Mouse (Mus musculus) forebrain, embryonic 11.5 days (tissue): Measurements from ENCODE around the gene Lgr5. TPM values are rescaled to one million over a fixed set of nuclear protein-coding genes. Genes with fewer than 3 reads are reported as not detected.
A peak's percentile ranks its signal among the peaks of the same experiment; 100 is the strongest.

Experiments
- ATAC-seq: fragments of 200-750 bp; cut with Nextera tagmentation; replicated peaks from 2 replicates; pipeline ENCODE4 v1.8.0; 2017; ENCODE audit warnings: moderate TSS enrichment; ENCODE audit not compliant: low FRiP score
- DNase-seq: peaks from one replicate; pipeline ENCODE4 v3.0.0-alpha.2; 2017; ENCODE audit warnings: low spot score
- H3K27ac ChIP-seq: fragments of 300-500 bp; sonication (generic); 2 replicates; pipeline ENCODE4 v1.5.1; 2014; ENCODE audit warnings: low read depth, low read length
- H3K27me3 ChIP-seq: fragments of 300-500 bp; sonication (generic); 2 replicates; pipeline ENCODE4 v1.6.1; 2014; ENCODE audit warnings: mild to moderate bottlenecking, low read length, mixed read lengths; ENCODE audit not compliant: control insufficient read depth, insufficient read depth
- H3K36me3 ChIP-seq: fragments of 300-500 bp; sonication (generic); 2 replicates; pipeline ENCODE4 v1.6.1; 2014; ENCODE audit warnings: mild to moderate bottlenecking, low read length, moderate library complexity, mixed read lengths; ENCODE audit not compliant: control insufficient read depth, insufficient read depth
- H3K4me1 ChIP-seq: fragments of 300-500 bp; sonication (generic); replicated peaks from 2 replicates; pipeline ENCODE4 v1.6.1; 2014; ENCODE audit warnings: low read length, mixed read lengths; ENCODE audit not compliant: control insufficient read depth, insufficient read depth
- H3K4me2 ChIP-seq: fragments of 300-500 bp; sonication (generic); 2 replicates; pipeline ENCODE4 v1.6.1; 2014; ENCODE audit warnings: low read depth, mild to moderate bottlenecking, low read length, moderate library complexity, mixed read lengths; ENCODE audit not compliant: severe bottlenecking
- H3K4me3 ChIP-seq: fragments of 300-500 bp; sonication (generic); 2 replicates; pipeline ENCODE4 v1.5.1; 2014; ENCODE audit warnings: low read depth, low read length
- H3K9ac ChIP-seq: fragments of 300-500 bp; sonication (generic); 2 replicates; pipeline ENCODE4 v1.6.1; 2014; ENCODE audit warnings: low read length
- H3K9me3 ChIP-seq: fragments of 300-500 bp; sonication (generic); 2 replicates; pipeline ENCODE4 v1.6.1; 2016; ENCODE audit warnings: low read length, mixed read lengths; ENCODE audit not compliant: control insufficient read depth
- WGBS: fragments of 180-500 bp; shearing (Covaris S2); extraction: QIAGEN DNeasy Blood & Tissue Kit; methylation state at CpG from one replicate; pipeline ENCODE4 v1.1.7; 2014; 5-methylcytosine and 5-hydroxymethylcytosine counted together
- polyA plus RNA-seq: library from polyadenylated mRNA; unstranded; fragments of >200 nt; fragmentation: Nextera tagmentation; extraction: Ambion mirVana; gene quantifications from 2 replicates; pipeline ENCODE4 v1.2.1, GENCODE M21; 2014

Gene Lgr5
- polyA plus RNA-seq, 1 experiment from 2014 or later = 0.94 TPM

- Histone ChIP-seq H3K27me3 (peaks cover 26% of the 10 kb centered on the region), H3K4me2 (no peak overlapping the region), H3K4me1 (peaks cover 8% of the 10 kb centered on the region; the same call in 1 of the 2 replicates), H3K9me3 (no peaks in the 10 kb centered on the region), H3K27ac (no peak overlapping the region), H3K9ac (no peak overlapping the region), H3K4me3 (no peak overlapping the region), H3K36me3 (no peaks in the 10 kb centered on the region)
- WGBS = 58% methylated on average over 12 of the region's 12 CpGs
- ATAC-seq (peak; percentile 26; the same call in 1 of the 2 replicates), DNase-seq (no peak)
These were observed 26.3 kb downstream of the Lgr5 start for GRCm38 (mm10) chr10:115561136-115561880.

- Histone ChIP-seq H3K4me2 (no peak overlapping the region), H3K4me1 (peaks cover 8% of the 10 kb centered on the region; the same call in 1 of the 2 replicates), H3K36me3 (no peaks in the 10 kb centered on the region), H3K27me3 (peaks cover 20% of the 10 kb centered on the region), H3K27ac (no peak overlapping the region), H3K9me3 (no peaks in the 10 kb centered on the region), H3K9ac (no peak overlapping the region), H3K4me3 (no peak overlapping the region)
- DNase-seq (peak; percentile 61), ATAC-seq (peak; percentile 51; the same call in 1 of the 2 replicates)
- WGBS = 10% methylated on average over 12 of the region's 12 CpGs
These were observed 30.8 kb downstream of the Lgr5 start for GRCm38 (mm10) chr10:115556738-115557242.

GRCm38 (mm10) chr10:115555191-115555765 lies 32.3 kb downstream of the Lgr5 start:
- no peak for DNase-seq
- Histone ChIP-seq H3K9me3 (no peaks in the 10 kb centered on the region), H3K4me2 (no peak overlapping the region), H3K9ac (no peak overlapping the region), H3K36me3 (no peaks in the 10 kb centered on the region), H3K27me3 (peaks cover 9% of the 10 kb centered on the region), H3K27ac (no peak overlapping the region), H3K4me3 (no peak overlapping the region), H3K4me1 (peaks cover 6% of the 10 kb centered on the region; the same call in 1 of the 2 replicates)
- ATAC-seq = no peak
- WGBS = 58% methylated on average over 2 of the region's 2 CpGs

GRCm38 (mm10) chr10:115553352-115554113 lies 34.0 kb downstream of the Lgr5 start:
- H3K4me2 ChIP-seq = no peak overlapping the region
- no peak overlapping the region for H3K9ac ChIP-seq
- H3K9me3 ChIP-seq = no peaks in the 10 kb centered on the region
- H3K4me1 ChIP-seq = peaks cover 6% of the 10 kb centered on the region; the same call in 1 of the 2 replicates
- peaks cover 6% of the 10 kb centered on the region for H3K27me3 ChIP-seq
- H3K36me3 ChIP-seq = no peaks in the 10 kb centered on the region
- no peak overlapping the region for H3K27ac ChIP-seq
- no peak overlapping the region for H3K4me3 ChIP-seq
- WGBS = 65% methylated on average over 11 of the region's 11 CpGs
- ATAC-seq (0 out of 2 replicates have a peak, but pooled peaks have one; percentile 42), DNase-seq (no peak)

GRCm38 (mm10) chr10:115551069-115551468 lies 36.5 kb downstream of the Lgr5 start:
- H3K9ac ChIP-seq = no peak overlapping the region
- no peak overlapping the region for H3K27ac ChIP-seq
- no peak for DNase-seq
- H3K4me3 ChIP-seq = no peak overlapping the region
- no peak overlapping the region for H3K4me2 ChIP-seq
- H3K4me1 ChIP-seq = no peaks in the 10 kb centered on the region
- H3K36me3 ChIP-seq = no peaks in the 10 kb centered on the region
- 85% methylated on average over 3 of the region's 3 CpGs for WGBS
- ATAC-seq = no peak
- H3K27me3 ChIP-seq = peaks cover 2% of the 10 kb centered on the region
- H3K9me3 ChIP-seq = no peaks in the 10 kb centered on the region

- ATAC-seq (no peak), DNase-seq (no peak)
- H3K4me3 ChIP-seq = no peak overlapping the region
- no peak overlapping the region for H3K27ac ChIP-seq
- WGBS = 68% methylated on average over 7 of the region's 7 CpGs
- H3K4me1 ChIP-seq = no peaks in the 10 kb centered on the region
- no peaks in the 10 kb centered on the region for H3K27me3 ChIP-seq
- no peak overlapping the region for H3K4me2 ChIP-seq
- no peaks in the 10 kb centered on the region for H3K9me3 ChIP-seq
- H3K9ac ChIP-seq = no peak overlapping the region
- H3K36me3 ChIP-seq = no peaks in the 10 kb centered on the region
These were observed 37.3 kb downstream of the Lgr5 start for GRCm38 (mm10) chr10:115550253-115550652.

GRCm38 (mm10) chr10:115542917-115543316 lies 44.7 kb downstream of the Lgr5 start:
- no peaks in the 10 kb centered on the region for H3K27me3 ChIP-seq
- no peak overlapping the region for H3K9ac ChIP-seq
- H3K4me3 ChIP-seq = no peak overlapping the region
- no peaks in the 10 kb centered on the region for H3K9me3 ChIP-seq
- ATAC-seq (no peak), DNase-seq (no peak)
- no peaks in the 10 kb centered on the region for H3K36me3 ChIP-seq
- H3K4me2 ChIP-seq = no peak overlapping the region
- 88% methylated on average over 6 of the region's 6 CpGs for WGBS
- H3K4me1 ChIP-seq = no peaks in the 10 kb centered on the region
- no peak overlapping the region for H3K27ac ChIP-seq

GRCm38 (mm10) chr10:115530746-115531145 lies 56.8 kb downstream of the Lgr5 start:
- no peaks in the 10 kb centered on the region for H3K9me3 ChIP-seq
- DNase-seq (no peak), ATAC-seq (no peak)
- H3K27me3 ChIP-seq = no peaks in the 10 kb centered on the region
- 73% methylated on average over 2 of the region's 2 CpGs for WGBS
- H3K4me1 ChIP-seq = no peaks in the 10 kb centered on the region
- H3K4me2 ChIP-seq = no peak overlapping the region
- no peaks in the 10 kb centered on the region for H3K36me3 ChIP-seq
- no peak overlapping the region for H3K9ac ChIP-seq
- H3K27ac ChIP-seq = no peak overlapping the region
- H3K4me3 ChIP-seq = no peak overlapping the region
